Mouse (Mus musculus) embryonic fibroblast, embryonic 13.5 days (primary cell): ENCODE results near the gene Tnnc2.

Source experiments
- CTCF ChIP-seq: IDR thresholded peaks from 2 replicates; pipeline ENCODE4 v1.5.1; 2011; ENCODE audit warnings: mild to moderate bottlenecking, control low read depth, low read length, moderate library complexity, borderline replicate concordance; ENCODE audit not compliant: insufficient read depth
- POLR2A ChIP-seq: IDR thresholded peaks from 2 replicates; pipeline ENCODE4 v1.6.1; 2011; ENCODE audit warnings: low read depth, mild to moderate bottlenecking, control low read depth, low read length, moderate library complexity

DNA sequence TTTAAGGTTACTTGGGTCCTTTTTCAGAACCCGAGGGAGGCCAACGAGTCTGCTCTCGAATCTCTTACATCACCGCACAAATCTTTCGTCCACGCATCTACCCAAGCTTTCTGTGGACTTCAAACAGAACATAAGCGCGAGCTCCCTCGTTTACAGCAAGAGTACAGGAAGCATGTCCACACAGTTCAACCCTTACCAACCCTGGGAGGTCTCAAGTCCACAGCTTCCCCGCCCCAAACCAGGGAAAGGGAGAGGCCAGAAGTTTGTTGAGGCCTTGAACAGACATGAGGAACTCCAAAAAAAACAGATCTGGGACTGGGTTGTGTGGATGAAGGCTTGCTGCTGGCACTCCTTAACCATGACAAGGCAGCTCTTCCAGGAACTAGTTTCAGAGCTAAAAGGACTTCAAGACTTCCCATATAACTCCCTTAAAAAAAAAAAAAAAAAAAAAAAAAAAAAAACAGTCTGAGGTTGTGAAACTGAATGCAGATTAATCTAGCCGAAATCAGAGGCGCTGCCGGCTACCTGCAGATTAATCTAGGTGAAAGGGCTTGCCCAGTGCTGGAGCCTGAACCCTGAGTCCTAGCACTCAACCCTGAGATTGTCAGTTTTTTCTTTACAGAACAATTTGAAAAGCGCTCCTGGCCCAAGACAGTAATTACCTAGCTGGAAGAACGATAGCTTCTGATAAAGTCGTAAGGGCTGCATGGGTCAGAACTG, 23.6 kb upstream of the Tnnc2 start:
- no peak for TF ChIP-seq CTCF
- TF ChIP-seq POLR2A, result no peak
